Mouse (Mus musculus) liver, embryonic 13.5 days (tissue): Measurements from ENCODE around the gene Olfr222. TPM values are rescaled to one million over a fixed set of nuclear protein-coding genes. Genes with fewer than 3 reads are reported as not detected.

Source experiments
- ATAC-seq: fragments of 200-750 bp; cut with Nextera tagmentation; 2 replicates; pipeline ENCODE4 v1.8.0; 2017; ENCODE audit warnings: low read depth, mild to moderate bottlenecking, moderate number of reproducible peaks, moderate library complexity
- DNase-seq: peaks from one replicate; pipeline ENCODE4 v3.0.0; 2022
- H3K27ac ChIP-seq: fragments of 300-500 bp; sonication (generic); 2 replicates; pipeline ENCODE4 v1.5.1; 2015; ENCODE audit warnings: moderate library complexity, mild to moderate bottlenecking, inconsistent platforms
- H3K27me3 ChIP-seq: fragments of 300-500 bp; sonication (generic); 2 replicates; pipeline ENCODE4 v1.6.1; 2015; ENCODE audit warnings: mild to moderate bottlenecking, inconsistent platforms
- H3K36me3 ChIP-seq: fragments of 300-500 bp; sonication (generic); 2 replicates; pipeline ENCODE4 v1.6.1; 2015; ENCODE audit warnings: mild to moderate bottlenecking, inconsistent platforms
- H3K4me1 ChIP-seq: fragments of 300-500 bp; sonication (generic); replicated peaks from 2 replicates; pipeline ENCODE4 v1.6.1; 2015; ENCODE audit warnings: inconsistent platforms
- H3K4me2 ChIP-seq: fragments of 300-500 bp; sonication (generic); 2 replicates; pipeline ENCODE4 v1.6.1; 2015; ENCODE audit warnings: inconsistent platforms, mild to moderate bottlenecking, moderate library complexity
- H3K4me3 ChIP-seq: fragments of 300-500 bp; sonication (generic); replicated peaks from 2 replicates; pipeline ENCODE4 v1.5.1; 2015; ENCODE audit warnings: mild to moderate bottlenecking, inconsistent platforms
- H3K9ac ChIP-seq: fragments of 300-500 bp; sonication (generic); 2 replicates; pipeline ENCODE4 v1.6.1; 2015; ENCODE audit warnings: mild to moderate bottlenecking, inconsistent platforms
- H3K9me3 ChIP-seq: fragments of 300-500 bp; sonication (generic); replicated peaks from 2 replicates; pipeline ENCODE4 v1.6.1; 2016; ENCODE audit warnings: inconsistent platforms
- WGBS: fragments of 180-500 bp; shearing (Covaris S2); methylation state at CpG from one replicate; pipeline ENCODE4 v1.1.7; 2015; ENCODE audit not compliant: insufficient replicate concordance; 5-methylcytosine and 5-hydroxymethylcytosine counted together
- polyA plus RNA-seq: library from polyadenylated mRNA; unstranded; fragments of >200 nt; fragmentation: Nextera tagmentation; extraction: Ambion mirVana; gene quantifications from 2 replicates; pipeline ENCODE4 v1.2.1, GENCODE M21; 2015

The Olfr222 gene
- polyA plus RNA-seq, 1 experiment from 2014 or later = not detected

- WGBS = 16% methylated on average over 3 of the region's 3 CpGs
- Histone ChIP-seq H3K36me3 (no peaks in the 10 kb centered on the region), H3K4me3 (no peak within 1 kb of the TSS), H3K27ac (no peak within 1 kb of the TSS), H3K4me2 (no peak within 1 kb of the TSS), H3K27me3 (no peaks in the 10 kb centered on the region), H3K4me1 (0 out of 2 replicates have a peak, but pooled peaks cover 5% of the 10 kb centered on the region), H3K9ac (no peak within 1 kb of the TSS), H3K9me3 (no peaks in the 10 kb centered on the region)
- ATAC-seq (no peak), DNase-seq (no peak)
Observed at GRCm38 (mm10) chr11:59541324-59541723, 34.7 kb downstream of the Olfr222 start, which contains the start of gene Nlrp3. Gene Nlrp3, plus strand, starts transcription at chr11:59541568.

GRCm38 (mm10) chr11:59540123-59540522 is 35.9 kb downstream of the Olfr222 start:
- Histone ChIP-seq H3K4me2 (no peak overlapping the region), H3K36me3 (no peaks in the 10 kb centered on the region), H3K4me3 (no peak overlapping the region), H3K4me1 (0 out of 2 replicates have a peak, but pooled peaks cover 5% of the 10 kb centered on the region), H3K27me3 (no peaks in the 10 kb centered on the region), H3K9ac (no peak overlapping the region), H3K27ac (no peak overlapping the region), H3K9me3 (no peaks in the 10 kb centered on the region)
- 27% methylated on average over 3 of the region's 3 CpGs for WGBS
- DNase-seq (no peak), ATAC-seq (no peak)

- DNase-seq (no peak), ATAC-seq (no peak)
- 0 out of 2 replicates have a peak, but pooled peaks cover 5% of the 10 kb centered on the region for H3K4me1 ChIP-seq
- 28% methylated on average over 11 of the region's 11 CpGs for WGBS
- no peak overlapping the region for H3K4me2 ChIP-seq
- H3K4me3 ChIP-seq = no peak overlapping the region
- no peak overlapping the region for H3K27ac ChIP-seq
- no peaks in the 10 kb centered on the region for H3K36me3 ChIP-seq
- H3K9ac ChIP-seq = no peak overlapping the region
- no peaks in the 10 kb centered on the region for H3K27me3 ChIP-seq
- H3K9me3 ChIP-seq = no peaks in the 10 kb centered on the region
Observed at GRCm38 (mm10) chr11:59538387-59538786, 37.6 kb downstream of the Olfr222 start.

GRCm38 (mm10) chr11:59537218-59538130 is 38.6 kb downstream of the Olfr222 start:
- H3K4me1 ChIP-seq = 0 out of 2 replicates have a peak, but pooled peaks cover 5% of the 10 kb centered on the region
- H3K27me3 ChIP-seq = no peaks in the 10 kb centered on the region
- H3K9me3 ChIP-seq = no peaks in the 10 kb centered on the region
- WGBS = 57% methylated on average over 16 of the region's 16 CpGs
- DNase-seq (no peak), ATAC-seq (no peak)
- no peaks in the 10 kb centered on the region for H3K36me3 ChIP-seq
- H3K4me2 ChIP-seq = no peak overlapping the region
- no peak overlapping the region for H3K9ac ChIP-seq
- H3K4me3 ChIP-seq = no peak overlapping the region
- H3K27ac ChIP-seq = no peak overlapping the region

- Histone ChIP-seq H3K36me3 (no peaks in the 10 kb centered on the region), H3K9ac (no peak overlapping the region), H3K4me2 (no peak overlapping the region), H3K9me3 (no peaks in the 10 kb centered on the region), H3K27ac (no peak overlapping the region), H3K4me3 (no peak overlapping the region), H3K4me1 (no peaks in the 10 kb centered on the region), H3K27me3 (no peaks in the 10 kb centered on the region)
- ATAC-seq = no peak
- 66% methylated on average over 5 of the region's 5 CpGs for WGBS
- no peak for DNase-seq
Observed at GRCm38 (mm10) chr11:59531562-59531961, 44.5 kb downstream of the Olfr222 start.

- Histone ChIP-seq H3K36me3 (no peaks in the 10 kb centered on the region), H3K4me1 (no peaks in the 10 kb centered on the region), H3K4me3 (no peak overlapping the region), H3K9ac (no peak overlapping the region), H3K27ac (no peak overlapping the region), H3K27me3 (no peaks in the 10 kb centered on the region), H3K9me3 (no peaks in the 10 kb centered on the region), H3K4me2 (no peak overlapping the region)
- 61% methylated on average over 6 of the region's 6 CpGs for WGBS
- DNase-seq (no peak), ATAC-seq (no peak)
Observed at GRCm38 (mm10) chr11:59530870-59531535, 45.0 kb downstream of the Olfr222 start.

GRCm38 (mm10) chr11:59530221-59530620 is 45.8 kb downstream of the Olfr222 start:
- WGBS = 69% methylated on average over 5 of the region's 5 CpGs
- ATAC-seq (no peak), DNase-seq (no peak)
- no peaks in the 10 kb centered on the region for H3K9me3 ChIP-seq
- no peak overlapping the region for H3K27ac ChIP-seq
- no peaks in the 10 kb centered on the region for H3K36me3 ChIP-seq
- 0 out of 2 replicates have a peak, but pooled peaks cover 5% of the 10 kb centered on the region for H3K27me3 ChIP-seq
- no peak overlapping the region for H3K4me2 ChIP-seq
- no peak overlapping the region for H3K9ac ChIP-seq
- no peak overlapping the region for H3K4me3 ChIP-seq
- no peaks in the 10 kb centered on the region for H3K4me1 ChIP-seq

- Histone ChIP-seq H3K4me1 (no peaks in the 10 kb centered on the region), H3K4me2 (no peak within 1 kb of the TSS), H3K27me3 (0 out of 2 replicates have a peak, but pooled peaks cover 5% of the 10 kb centered on the region), H3K9ac (no peak within 1 kb of the TSS), H3K4me3 (no peak within 1 kb of the TSS), H3K36me3 (no peaks in the 10 kb centered on the region), H3K27ac (no peak within 1 kb of the TSS), H3K9me3 (peaks cover 6% of the 10 kb centered on the region; the same call in 1 of the 2 replicates)
- ATAC-seq = no peak
- WGBS = 40% methylated on average over 8 of the region's 8 CpGs
- DNase-seq = no peak
Observed at GRCm38 (mm10) chr11:59526472-59527080, 49.5 kb downstream of the Olfr222 start, which contains the start of gene Zkscan17. Gene Zkscan17, minus strand, starts transcription at chr11:59526751.

GRCm38 (mm10) chr11:59525237-59525636 is 50.8 kb downstream of the Olfr222 start:
- Histone ChIP-seq H3K4me2 (no peak overlapping the region), H3K27me3 (0 out of 2 replicates have a peak, but pooled peaks cover 5% of the 10 kb centered on the region), H3K27ac (no peak overlapping the region), H3K9me3 (peaks cover 6% of the 10 kb centered on the region; the same call in 1 of the 2 replicates), H3K9ac (no peak overlapping the region), H3K4me1 (no peaks in the 10 kb centered on the region; the same call in 1 of the 2 replicates), H3K36me3 (no peaks in the 10 kb centered on the region), H3K4me3 (no peak overlapping the region)
- 8% methylated on average over 10 of the region's 10 CpGs for WGBS
- DNase-seq (peak; percentile 49), ATAC-seq (no peak)

- Histone ChIP-seq H3K9ac (no peak overlapping the region), H3K36me3 (no peaks in the 10 kb centered on the region), H3K9me3 (peaks cover 6% of the 10 kb centered on the region; the same call in 1 of the 2 replicates), H3K4me3 (no peak overlapping the region), H3K4me1 (no peaks in the 10 kb centered on the region; the same call in 1 of the 2 replicates), H3K27me3 (0 out of 2 replicates have a peak, but pooled peaks cover 5% of the 10 kb centered on the region), H3K27ac (no peak overlapping the region), H3K4me2 (no peak overlapping the region)
- DNase-seq (no peak), ATAC-seq (no peak)
- WGBS = 78% methylated on average over 2 of the region's 2 CpGs
Observed at GRCm38 (mm10) chr11:59524150-59524549, 51.9 kb downstream of the Olfr222 start.
